Mouse (Mus musculus): ENCODE results near the gene Gng13. TPM values are rescaled to one million over a fixed set of nuclear protein-coding genes. Genes with fewer than 3 reads are reported as not detected.

The Gng13 gene
- total and polyA plus RNA-seq, 2 experiments from 2014 or later, result 21.0 to 42.2 TPM

- no peaks in the 10 kb centered on the region for H3K4me1 ChIP-seq (ENCODE audit: insufficient read depth, low read length)
- H3K9me3 ChIP-seq (ENCODE audit: low read length), result no peaks in the 10 kb centered on the region
- no peak for ATAC-seq (ENCODE audit: low FRiP score)
- H3K4me3 ChIP-seq (ENCODE audit: low read depth, low read length), result no peak overlapping the region
- no peaks in the 10 kb centered on the region for H3K36me3 ChIP-seq (ENCODE audit: insufficient read depth, low read length)
- no peak overlapping the region for H3K4me2 ChIP-seq (ENCODE audit: low read depth, low read length, poor library complexity, severe bottlenecking)
- peaks cover 6% of the 10 kb centered on the region; the same call in 1 of the 2 replicates for H3K27me3 ChIP-seq (ENCODE audit: insufficient read depth, low read length)
- TF ChIP-seq CTCF (IDR thresholded peaks at IDR 0.05), result no peak
- WGBS, result 87% methylated on average over 4 of the region's 4 CpGs
- H3K27ac ChIP-seq (ENCODE audit: low read depth, low read length), result no peak overlapping the region
- H3K9ac ChIP-seq (replicated peaks; ENCODE audit: low read length, poor library complexity, severe bottlenecking), result no peak overlapping the region
- no peak for DNase-seq (ENCODE audit: low spot score)
Observed at GRCm38 (mm10) chr17:25711136-25711535, 5.8 kb upstream of the Gng13 start.

GRCm38 (mm10) chr17:25715627-25716026 lies 1.3 kb upstream of the Gng13 start:
- no peak overlapping the region for H3K27ac ChIP-seq (ENCODE audit: low read depth, low read length)
- no peak for ATAC-seq (ENCODE audit: low FRiP score)

GRCm38 (mm10) chr17:25716130-25716529 lies 841 bp upstream of the Gng13 start:
- Histone ChIP-seq H3K4me3 (ENCODE audit: low read depth, low read length) (no peak overlapping the region), H3K4me2 (ENCODE audit: low read depth, low read length, poor library complexity, severe bottlenecking) (no peak overlapping the region), H3K36me3 (ENCODE audit: insufficient read depth, low read length) (no peaks in the 10 kb centered on the region; the same call in 1 of the 2 replicates), H3K9ac (replicated peaks; ENCODE audit: low read length, poor library complexity, severe bottlenecking) (no peak overlapping the region), H3K9me3 (ENCODE audit: low read length) (no peaks in the 10 kb centered on the region), H3K27me3 (ENCODE audit: insufficient read depth, low read length) (peaks cover 16% of the 10 kb centered on the region), H3K27ac (ENCODE audit: low read depth, low read length) (no peak overlapping the region), H3K4me1 (ENCODE audit: insufficient read depth, low read length) (no peaks in the 10 kb centered on the region)
- ATAC-seq (ENCODE audit: low FRiP score) (no peak), DNase-seq (ENCODE audit: low spot score) (no peak)
- TF ChIP-seq CTCF (IDR thresholded peaks at IDR 0.05), result no peak
- WGBS, result 9% methylated on average over 6 of the region's 6 CpGs

More at GRCm38 (mm10) chr17:25715627-25716026, 1.3 kb upstream of the Gng13 start:
- Histone ChIP-seq H3K27me3 (ENCODE audit: insufficient read depth, low read length) (peaks cover 16% of the 10 kb centered on the region), H3K4me2 (ENCODE audit: low read depth, low read length, poor library complexity, severe bottlenecking) (no peak overlapping the region), H3K9ac (replicated peaks; ENCODE audit: low read length, poor library complexity, severe bottlenecking) (no peak overlapping the region), H3K9me3 (ENCODE audit: low read length) (no peaks in the 10 kb centered on the region), H3K4me3 (ENCODE audit: low read depth, low read length) (no peak overlapping the region), H3K4me1 (ENCODE audit: insufficient read depth, low read length) (no peaks in the 10 kb centered on the region), H3K36me3 (ENCODE audit: insufficient read depth, low read length) (no peaks in the 10 kb centered on the region; the same call in 1 of the 2 replicates)
- 47% methylated on average over 3 of the region's 3 CpGs for WGBS
- TF ChIP-seq CTCF (IDR thresholded peaks at IDR 0.05), result no peak
- DNase-seq (ENCODE audit: low spot score), result no peak

GRCm38 (mm10) chr17:25717691-25718090 lies 720 bp downstream of the Gng13 start:
- ATAC-seq (ENCODE audit: low FRiP score) (no peak), DNase-seq (ENCODE audit: low spot score) (no peak)
- Histone ChIP-seq H3K4me1 (ENCODE audit: insufficient read depth, low read length) (no peaks in the 10 kb centered on the region), H3K9me3 (ENCODE audit: low read length) (no peaks in the 10 kb centered on the region), H3K27ac (ENCODE audit: low read depth, low read length) (no peak overlapping the region), H3K36me3 (ENCODE audit: insufficient read depth, low read length) (no peaks in the 10 kb centered on the region; the same call in 1 of the 2 replicates), H3K9ac (replicated peaks; ENCODE audit: low read length, poor library complexity, severe bottlenecking) (peak overlapping the region; percentile 52; the same call in 1 of the 2 replicates), H3K27me3 (ENCODE audit: insufficient read depth, low read length) (peaks cover 16% of the 10 kb centered on the region), H3K4me3 (ENCODE audit: low read depth, low read length) (peak overlapping the region; percentile 44), H3K4me2 (ENCODE audit: low read depth, low read length, poor library complexity, severe bottlenecking) (peak overlapping the region; percentile 87)
- 13% methylated on average over 6 of the region's 6 CpGs for WGBS
- no peak for TF ChIP-seq CTCF (IDR thresholded peaks at IDR 0.05)

- Histone ChIP-seq H3K27ac (ENCODE audit: low read depth, low read length) (no peak overlapping the region), H3K4me1 (ENCODE audit: insufficient read depth, low read length) (0 out of 2 replicates have a peak, but pooled peaks cover under 1% of the 10 kb centered on the region), H3K4me3 (ENCODE audit: low read depth, low read length) (no peak overlapping the region), H3K36me3 (ENCODE audit: insufficient read depth, low read length) (no peaks in the 10 kb centered on the region; the same call in 1 of the 2 replicates), H3K9ac (replicated peaks; ENCODE audit: low read length, poor library complexity, severe bottlenecking) (no peak overlapping the region), H3K27me3 (ENCODE audit: insufficient read depth, low read length) (peaks cover 6% of the 10 kb centered on the region), H3K9me3 (ENCODE audit: low read length) (no peaks in the 10 kb centered on the region), H3K4me2 (ENCODE audit: low read depth, low read length, poor library complexity, severe bottlenecking) (no peak overlapping the region)
- 93% methylated on average over 5 of the region's 5 CpGs for WGBS
- ATAC-seq (ENCODE audit: low FRiP score), result no peak
- TF ChIP-seq CTCF (IDR thresholded peaks at IDR 0.05), result no peak
- DNase-seq (ENCODE audit: low spot score), result no peak
Observed at GRCm38 (mm10) chr17:25721476-25721875, 4.5 kb downstream of the Gng13 start.

- ATAC-seq (ENCODE audit: low FRiP score) (no peak), DNase-seq (ENCODE audit: low spot score) (no peak)
- Histone ChIP-seq H3K9me3 (ENCODE audit: low read length) (no peaks in the 10 kb centered on the region), H3K4me1 (ENCODE audit: insufficient read depth, low read length) (peaks cover 10% of the 10 kb centered on the region), H3K4me2 (ENCODE audit: low read depth, low read length, poor library complexity, severe bottlenecking) (no peak overlapping the region), H3K27me3 (ENCODE audit: insufficient read depth, low read length) (no peaks in the 10 kb centered on the region), H3K36me3 (ENCODE audit: insufficient read depth, low read length) (no peaks in the 10 kb centered on the region; the same call in 1 of the 2 replicates), H3K9ac (replicated peaks; ENCODE audit: low read length, poor library complexity, severe bottlenecking) (no peak overlapping the region), H3K27ac (ENCODE audit: low read depth, low read length) (no peak overlapping the region), H3K4me3 (ENCODE audit: low read depth, low read length) (no peak overlapping the region)
- 95% methylated on average over 19 of the region's 19 CpGs for WGBS
- TF ChIP-seq CTCF (IDR thresholded peaks at IDR 0.05), result no peak
Observed at GRCm38 (mm10) chr17:25723470-25723869, 6.5 kb downstream of the Gng13 start.

Measured in midbrain, postnatal 0 days (tissue).